Comparison of ENCODE assay signal across 8 mouse cellular contexts in genomic region chr3:101812341-101812962, GRCm38 (mm10). TPM values are rescaled to one million over a fixed set of nuclear protein-coding genes. Genes with fewer than 3 reads are reported as not detected.
A peak's percentile ranks its signal among the peaks of the same experiment; 100 is the strongest.
DNase-seq lines count a peak whose midpoint lies in the region; TF ChIP-seq lines count a peak whose summit lies in the region.

No protein-coding gene starts in this region.

- no peaks in the 10 kb centered on the region for H3K36me3 ChIP-seq in spleen, adult 2 months (ENCODE audit: control insufficient read depth, insufficient read depth, low read length)
- no peaks in the 10 kb centered on the region for H3K36me3 ChIP-seq in midbrain, embryonic 10.5 days
- H3K36me3 ChIP-seq in small intestine, adult 2 months (ENCODE audit: control insufficient read depth, insufficient read depth, low read length) = no peaks in the 10 kb centered on the region

- no peak overlapping the region for H3K4me3 ChIP-seq in spleen, adult 2 months (ENCODE audit: extremely low read depth, insufficient read depth, insufficient read length)
- no peak overlapping the region for H3K4me3 ChIP-seq in midbrain, embryonic 10.5 days
- no peak overlapping the region for H3K4me3 ChIP-seq in small intestine, adult 2 months (ENCODE audit: low read depth, low read length)

- WGBS in spleen, adult 2 months = 61% methylated on average over 10 of the region's 10 CpGs
- 65% methylated on average over 10 of the region's 10 CpGs for WGBS in midbrain, embryonic 10.5 days
- WGBS in small intestine, adult 2 months = 70% methylated on average over 10 of the region's 10 CpGs

- no peaks in the 10 kb centered on the region for H3K4me1 ChIP-seq in spleen, adult 2 months (ENCODE audit: control insufficient read depth, insufficient read depth, insufficient read length)
- 0 out of 2 replicates have a peak, but pooled peaks cover 5% of the 10 kb centered on the region for H3K4me1 ChIP-seq in midbrain, embryonic 10.5 days
- H3K4me1 ChIP-seq in small intestine, adult 2 months (ENCODE audit: control insufficient read depth, insufficient read depth, insufficient read length, low read length) = no peaks in the 10 kb centered on the region

- no peak for TF ChIP-seq POLR2A in spleen, adult 2 months (IDR thresholded peaks at IDR 0.05; ENCODE audit: low read depth, low read length)
- no peak for TF ChIP-seq POLR2A in small intestine, adult 2 months (IDR thresholded peaks at IDR 0.05; ENCODE audit: low read depth, low read length)

- H3K27ac ChIP-seq in spleen, adult 2 months (ENCODE audit: insufficient read depth, low read length) = no peak overlapping the region
- 0 out of 2 replicates have a peak overlapping the region, but pooled peaks have one; percentile 49 for H3K27ac ChIP-seq in midbrain, embryonic 10.5 days (replicated peaks)
- no peak overlapping the region for H3K27ac ChIP-seq in small intestine, adult 2 months (ENCODE audit: insufficient read depth, low read depth, low read length)

- no peaks in the 10 kb centered on the region for H3K27me3 ChIP-seq in spleen, adult 2 months (ENCODE audit: control insufficient read depth, insufficient read depth, low read length)
- peaks cover 4% of the 10 kb centered on the region; the same call in 1 of the 2 replicates for H3K27me3 ChIP-seq in midbrain, embryonic 10.5 days (ENCODE audit: low read depth, poor library complexity, severe bottlenecking)
- no peaks in the 10 kb centered on the region for H3K27me3 ChIP-seq in small intestine, adult 2 months (ENCODE audit: control insufficient read depth, insufficient read depth, low read length)

- H3K9me3 ChIP-seq in midbrain, embryonic 10.5 days (replicated peaks) = no peaks in the 10 kb centered on the region

- peak; percentile 74; the same call in 1 of the 2 replicates for TF ChIP-seq CTCF in spleen, adult 2 months (IDR thresholded peaks at IDR 0.05; ENCODE audit: extremely low read depth, insufficient read depth, insufficient read length, insufficient replicate concordance)
- TF ChIP-seq CTCF in small intestine, adult 2 months (IDR thresholded peaks at IDR 0.05; ENCODE audit: extremely low read depth, insufficient read length, insufficient replicate concordance, low read depth, low read length) = peak; percentile 90; the same call in 1 of the 2 replicates

- peak in 1 of 2 experiments; percentile 25 for DNase-seq in spleen, adult 2 months (ENCODE audit: low read depth in 1 of 2, low spot score in 2 of 2)
- DNase-seq in spleen, adult 12 weeks (ENCODE audit: low spot score) = no peak
- peak; percentile 79 for DNase-seq in cerebellum, adult 9-11 months
- DNase-seq in frontal cortex, adult 2 months (ENCODE audit: extremely low spot score in 1 of 2, low spot score in 1 of 2) = peak; percentile 53 to 87
- DNase-seq in hindlimb bud, embryonic 11.5 days (ENCODE audit: extremely low spot score, low read depth, low spot score) = peak; percentile 67
- DNase-seq in left cerebral cortex, adult 11 months (ENCODE audit: low spot score) = peak; percentile 59
- peak; percentile 68 for DNase-seq in midbrain, embryonic 10.5 days (ENCODE audit: low spot score)

RNA-seq across cellular contexts. Expression of gene Mab21l3, which starts 36.3 kb away (rescaled TPM):
- 1.4 TPM in 2 replicates for polyA plus RNA-seq in spleen, adult 2 months (2012; rRNA removed)
- 0.02 and 0.08 TPM in 2 replicates for polyA plus RNA-seq in frontal cortex, adult 2 months (2012; rRNA removed)
- 0.43 and 0.60 TPM in 2 replicates for polyA plus RNA-seq in midbrain, embryonic 10.5 days (2016; fragmentation: Nextera tagmentation; extraction: Ambion mirVana)
- 0.35 and 0.38 TPM in 2 replicates for polyA plus RNA-seq in small intestine, adult 2 months (2012; rRNA removed)
